In the genomic region with DNA sequence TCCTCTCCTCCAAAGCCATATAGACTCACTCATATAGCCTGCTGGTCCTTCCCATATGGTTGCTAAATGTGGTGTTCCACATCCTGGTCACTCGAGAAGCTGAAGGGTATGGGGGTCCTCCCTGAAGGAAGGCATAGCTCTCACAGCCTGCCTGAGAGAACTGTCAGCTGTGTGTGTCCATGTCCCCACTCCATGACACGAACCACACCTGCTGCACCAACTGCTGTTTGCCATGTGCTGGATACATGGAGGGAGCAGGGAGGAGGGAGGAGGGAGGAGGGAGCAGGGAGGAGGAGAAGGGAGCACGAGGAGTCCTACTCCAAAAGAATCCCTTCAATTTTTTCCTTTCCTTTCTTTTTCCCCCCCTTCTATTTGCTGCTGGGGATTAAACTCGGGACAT, we compare ENCODE assay signal across 29 mouse cellular contexts. TPM values are rescaled to one million over a fixed set of nuclear protein-coding genes. Genes with fewer than 3 reads are reported as not detected.
"Had no signal": no experiment of that assay in that cellular context is flagged by ENCODE, and none has a peak within 500 bp of the region (broad histone marks: within the 10 kb centered on the region; RNA-seq: fewer than 3 reads in every experiment).

No protein-coding gene starts in this region.

- H3K9me3 ChIP-seq: embryonic facial prominence, embryonic 12.5 days; embryonic facial prominence, embryonic 13.5 days; embryonic facial prominence, embryonic 15.5 days; forebrain, embryonic 10.5 days; forebrain, embryonic 12.5 days; forebrain, embryonic 13.5 days; forebrain, embryonic 15.5 days had no signal

- H3K4me3 ChIP-seq: embryonic facial prominence, embryonic 12.5 days; embryonic facial prominence, embryonic 13.5 days; embryonic facial prominence, embryonic 15.5 days; erythroblast, embryonic 14.5 days; forebrain, embryonic 10.5 days; forebrain, embryonic 12.5 days; forebrain, embryonic 13.5 days; forebrain, embryonic 15.5 days; gastrocnemius, adult 2 months; heart, adult 2 months had no signal

- H3K4me1 ChIP-seq: embryonic facial prominence, embryonic 12.5 days; embryonic facial prominence, embryonic 13.5 days; embryonic facial prominence, embryonic 15.5 days; forebrain, embryonic 10.5 days; forebrain, embryonic 12.5 days; forebrain, embryonic 13.5 days; forebrain, embryonic 15.5 days had no signal

- H3K27me3 ChIP-seq: embryonic facial prominence, embryonic 12.5 days; embryonic facial prominence, embryonic 13.5 days; embryonic facial prominence, embryonic 15.5 days; forebrain, embryonic 12.5 days; forebrain, embryonic 13.5 days; forebrain, embryonic 15.5 days had no signal

- H3K36me3 ChIP-seq: embryonic facial prominence, embryonic 12.5 days; embryonic facial prominence, embryonic 13.5 days; embryonic facial prominence, embryonic 15.5 days; forebrain, embryonic 10.5 days; forebrain, embryonic 12.5 days; forebrain, embryonic 15.5 days had no signal

- ATAC-seq: forebrain, embryonic 13.5 days; forebrain, embryonic 14.5 days; forebrain, embryonic 15.5 days; forebrain, embryonic 16.5 days; forebrain, postnatal 0 days had no signal

- H3K27ac ChIP-seq: embryonic facial prominence, embryonic 12.5 days; embryonic facial prominence, embryonic 13.5 days; embryonic facial prominence, embryonic 15.5 days; forebrain, embryonic 10.5 days; forebrain, embryonic 12.5 days; forebrain, embryonic 13.5 days; forebrain, embryonic 15.5 days; gastrocnemius, adult 2 months; heart, adult 2 months had no signal

- DNase-seq: cerebellum, adult 8-10 months; cerebellum, adult 9-10 months; cerebellum, adult 9-11 months; cerebellum, postnatal 10 days; cerebellum, postnatal 14 days; cerebellum, postnatal 25 days; cerebellum, postnatal 36 days; embryo, embryonic 11 days; forebrain, postnatal 0 days; gastrocnemius, adult 2 months; gastrocnemius, postnatal 10 days; gastrocnemius, postnatal 14 days; gastrocnemius, postnatal 25 days; gastrocnemius, postnatal 36 days; heart, adult 11 months; heart, adult 18-20 months; heart, adult 2 months had no signal

- H3K9ac ChIP-seq: embryonic facial prominence, embryonic 12.5 days; embryonic facial prominence, embryonic 13.5 days; embryonic facial prominence, embryonic 15.5 days; forebrain, embryonic 12.5 days; forebrain, embryonic 13.5 days; forebrain, embryonic 15.5 days; forebrain, postnatal 0 days had no signal

- H3K4me2 ChIP-seq: embryonic facial prominence, embryonic 12.5 days; embryonic facial prominence, embryonic 13.5 days; embryonic facial prominence, embryonic 15.5 days; forebrain, embryonic 12.5 days; forebrain, embryonic 13.5 days; forebrain, embryonic 15.5 days had no signal

RNA-seq across cellular contexts. Expression of a gene that starts 30.8 kb away (rescaled TPM):
- total RNA-seq: common myeloid progenitor, adult 5-6 weeks; granulocyte monocyte progenitor cell, adult 5-6 weeks had no signal
- polyA plus RNA-seq: erythroblast, embryonic 14.5 days had no signal
